Mouse (Mus musculus) liver, postnatal 0 days (tissue): ENCODE measurements around the gene C530008M17Rik. TPM values are rescaled to one million over a fixed set of nuclear protein-coding genes. Genes with fewer than 3 reads are reported as not detected.

Experiments
- ATAC-seq: fragments of 200-750 bp; cut with Nextera tagmentation; 2 replicates; pipeline ENCODE4 v1.8.0; 2017; ENCODE audit warnings: mild to moderate bottlenecking, moderate library complexity
- DNase-seq: peaks from one replicate; pipeline ENCODE4 v3.0.0-alpha.2; 2016
- H3K27ac ChIP-seq: fragments of 300-500 bp; sonication (generic); 2 replicates; pipeline ENCODE4 v1.5.1; 2014; ENCODE audit warnings: antibody characterized with exemption, moderate library complexity, mild to moderate bottlenecking, low read depth
- H3K27me3 ChIP-seq: fragments of 300-500 bp; sonication (generic); 2 replicates; pipeline ENCODE4 v1.6.1; 2014; ENCODE audit warnings: low read length, control low read depth, mixed read lengths; ENCODE audit not compliant: insufficient read depth
- H3K36me3 ChIP-seq: fragments of 300-500 bp; sonication (generic); replicated peaks from 2 replicates; pipeline ENCODE4 v1.6.1; 2014; ENCODE audit warnings: mild to moderate bottlenecking, control low read depth, low read length, moderate library complexity, mixed read lengths; ENCODE audit not compliant: insufficient read depth
- H3K4me1 ChIP-seq: fragments of 300-500 bp; sonication (generic); 2 replicates; pipeline ENCODE4 v1.6.1; 2014; ENCODE audit warnings: antibody characterized with exemption, mild to moderate bottlenecking, control low read depth; ENCODE audit not compliant: insufficient read depth
- H3K4me2 ChIP-seq: fragments of 300-500 bp; sonication (generic); 2 replicates; pipeline ENCODE4 v1.6.1; 2014; ENCODE audit warnings: low read depth, mild to moderate bottlenecking, low read length, moderate library complexity, mixed read lengths
- H3K4me3 ChIP-seq: fragments of 300-500 bp; sonication (generic); 2 replicates; pipeline ENCODE4 v1.5.1; 2014; ENCODE audit warnings: low read depth, low read length
- H3K9ac ChIP-seq: fragments of 300-500 bp; sonication (generic); replicated peaks from 2 replicates; pipeline ENCODE4 v1.6.1; 2014; ENCODE audit warnings: mild to moderate bottlenecking, moderate library complexity
- H3K9me3 ChIP-seq: fragments of 300-500 bp; sonication (generic); 2 replicates; pipeline ENCODE4 v1.6.1; 2016; ENCODE audit warnings: mild to moderate bottlenecking, control low read depth, low read length, mixed read lengths
- CTCF ChIP-seq: sonication (generic); IDR thresholded peaks from 2 replicates; pipeline ENCODE4 v1.5.1; 2016; ENCODE audit warnings: antibody characterized with exemption, low read depth
- EP300 ChIP-seq: IDR thresholded peaks from 2 replicates; pipeline ENCODE4 v1.6.1; 2016; ENCODE audit warnings: antibody characterized with exemption, low read depth, mild to moderate bottlenecking
- WGBS: fragments of 180-500 bp; shearing (Covaris S2); extraction: QIAGEN DNeasy Blood & Tissue Kit; methylation state at CpG from one replicate; pipeline ENCODE4 v1.1.7; 2014; ENCODE audit not compliant: insufficient replicate concordance; 5-methylcytosine and 5-hydroxymethylcytosine counted together
- polyA plus RNA-seq: library from polyadenylated mRNA; unstranded; fragments of >200 nt; fragmentation: Nextera tagmentation; extraction: Ambion mirVana; gene quantifications from 2 replicates; pipeline ENCODE4 v1.2.1, GENCODE M21; 2015

The C530008M17Rik gene
- polyA plus RNA-seq, 1 experiment from 2014 or later, result 3.9 TPM

GRCm38 (mm10) chr5:76645091-76645868, 11.0 kb upstream of the C530008M17Rik start:
- H3K4me2 ChIP-seq, result no peak overlapping the region
- WGBS, result 76% methylated on average over 10 of the region's 10 CpGs
- H3K9me3 ChIP-seq, result no peaks in the 10 kb centered on the region
- ATAC-seq (no peak), DNase-seq (no peak)
- H3K27ac ChIP-seq, result no peak overlapping the region
- H3K4me1 ChIP-seq, result no peaks in the 10 kb centered on the region
- H3K9ac ChIP-seq, result no peak overlapping the region
- H3K27me3 ChIP-seq, result no peaks in the 10 kb centered on the region
- H3K4me3 ChIP-seq, result no peak overlapping the region
- TF ChIP-seq CTCF (no peak), EP300 (no peak)
- peaks cover 33% of the 10 kb centered on the region for H3K36me3 ChIP-seq

GRCm38 (mm10) chr5:76649897-76650296, 6.4 kb upstream of the C530008M17Rik start:
- Histone ChIP-seq H3K27ac (no peak overlapping the region), H3K4me3 (no peak overlapping the region), H3K4me1 (no peaks in the 10 kb centered on the region), H3K4me2 (no peak overlapping the region), H3K36me3 (no peaks in the 10 kb centered on the region), H3K9me3 (no peaks in the 10 kb centered on the region), H3K9ac (no peak overlapping the region), H3K27me3 (no peaks in the 10 kb centered on the region)
- ATAC-seq (no peak), DNase-seq (no peak)
- TF ChIP-seq CTCF, result no peak
- WGBS, result 74% methylated on average over 4 of the region's 4 CpGs

- no peak for DNase-seq
- no peak overlapping the region for H3K9ac ChIP-seq
- no peaks in the 10 kb centered on the region for H3K9me3 ChIP-seq
- 66% methylated on average over 5 of the region's 5 CpGs for WGBS
- TF ChIP-seq EP300 (no peak), CTCF (no peak)
- no peaks in the 10 kb centered on the region for H3K4me1 ChIP-seq
- H3K27ac ChIP-seq, result no peak overlapping the region
- H3K36me3 ChIP-seq, result no peaks in the 10 kb centered on the region
- no peak overlapping the region for H3K4me3 ChIP-seq
- no peak overlapping the region for H3K4me2 ChIP-seq
- H3K27me3 ChIP-seq, result no peaks in the 10 kb centered on the region
- ATAC-seq, result peak; percentile 29; the same call in 1 of the 2 replicates
Measured at GRCm38 (mm10) chr5:76651151-76651725, 5.1 kb upstream of the C530008M17Rik start.

- Histone ChIP-seq H3K9me3 (no peaks in the 10 kb centered on the region), H3K4me2 (peak overlapping the region; percentile 95), H3K9ac (peak overlapping the region; percentile 90), H3K27me3 (peaks cover 16% of the 10 kb centered on the region), H3K27ac (peak overlapping the region; percentile 82), H3K4me1 (peaks cover 3% of the 10 kb centered on the region; the same call in 1 of the 2 replicates), H3K36me3 (no peaks in the 10 kb centered on the region), H3K4me3 (peak overlapping the region; percentile 84)
- TF ChIP-seq EP300 (no peak), CTCF (peak; percentile 36)
- WGBS, result 2% methylated on average over 69 of the region's 80 CpGs
- ATAC-seq (peak; percentile 70), DNase-seq (peak; percentile 72)
Measured at GRCm38 (mm10) chr5:76657245-76658083, 1.2 kb downstream of the C530008M17Rik start.

DNA sequence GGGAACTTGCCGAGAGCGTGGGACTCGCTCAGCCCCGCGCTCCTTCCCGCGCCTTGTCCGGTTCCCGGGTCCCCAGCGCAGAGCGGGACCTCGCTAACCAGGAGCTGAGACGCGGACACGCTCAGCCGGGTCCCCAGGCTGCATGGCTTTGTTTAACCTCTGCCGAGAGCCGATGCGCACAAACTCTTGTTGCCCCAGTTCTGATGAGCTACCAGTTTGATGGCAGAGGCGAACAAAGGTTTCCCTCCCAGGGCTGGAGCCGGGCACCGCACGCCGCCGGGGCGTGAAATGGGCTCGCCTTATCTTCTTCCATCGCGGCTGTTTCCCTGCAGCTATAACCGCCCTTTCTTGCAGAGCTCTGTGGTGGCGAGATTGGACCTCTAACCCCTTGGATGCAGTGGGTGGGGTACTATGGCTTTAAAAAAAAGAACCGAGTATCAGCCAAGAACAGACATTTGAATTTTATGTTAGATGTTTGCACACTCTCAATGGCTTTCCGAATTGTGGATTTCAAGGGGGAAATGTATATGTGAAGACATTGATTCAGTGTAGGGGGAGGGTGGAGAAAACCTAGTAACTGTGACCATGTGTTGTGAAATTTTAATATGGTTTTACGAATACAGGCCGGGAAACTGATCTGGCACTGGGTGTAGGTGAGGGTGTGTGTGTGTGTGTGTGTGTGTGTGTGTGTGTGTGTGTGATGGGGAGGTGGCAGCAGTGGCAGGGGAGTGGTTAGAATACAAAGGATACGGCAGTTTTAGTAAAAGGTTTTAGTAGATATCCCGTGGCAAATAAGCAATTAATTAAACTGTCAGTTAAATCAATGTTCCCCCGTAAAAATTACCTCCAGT, 2.0 kb downstream of the C530008M17Rik start:
- ATAC-seq (peak; percentile 93), DNase-seq (peak; percentile 70)
- 3% methylated on average over 35 of the region's 38 CpGs for WGBS
- TF ChIP-seq CTCF, result no peak
- peak; percentile 96 for TF ChIP-seq EP300
- peak overlapping the region; percentile 95 for H3K4me2 ChIP-seq
- peaks cover 16% of the 10 kb centered on the region for H3K27me3 ChIP-seq
- H3K36me3 ChIP-seq, result no peaks in the 10 kb centered on the region
- H3K9ac ChIP-seq, result peak overlapping the region; percentile 90
- peak overlapping the region; percentile 82 for H3K27ac ChIP-seq
- peak overlapping the region; percentile 84 for H3K4me3 ChIP-seq
- H3K9me3 ChIP-seq, result no peaks in the 10 kb centered on the region
- H3K4me1 ChIP-seq, result peaks cover 3% of the 10 kb centered on the region; the same call in 1 of the 2 replicates
